ENCODE assay signal across 8 mouse cellular contexts in genomic region chr13:9636505-9636904, GRCm38 (mm10).
DNase-seq lines count a peak whose midpoint lies in the region; ATAC-seq and TF ChIP-seq lines count a peak whose summit lies in the region.

No protein-coding gene starts in this region.

- no peaks in the 10 kb centered on the region for H3K9me3 ChIP-seq in embryonic facial prominence, embryonic 10.5 days
- no peaks in the 10 kb centered on the region for H3K9me3 ChIP-seq in midbrain, embryonic 16.5 days (replicated peaks; ENCODE audit: control insufficient read depth, low read length, poor library complexity, severe bottlenecking)

- no peak overlapping the region for H3K27ac ChIP-seq in gastrocnemius, adult 2 months
- H3K27ac ChIP-seq in embryonic facial prominence, embryonic 10.5 days (replicated peaks): no peak overlapping the region
- H3K27ac ChIP-seq in midbrain, embryonic 16.5 days (ENCODE audit: low read length): no peak overlapping the region

- WGBS in embryonic facial prominence, embryonic 10.5 days: 56% methylated on average over 4 of the region's 4 CpGs
- WGBS in midbrain, embryonic 16.5 days: 58% methylated on average over 4 of the region's 4 CpGs

- no peaks in the 10 kb centered on the region for H3K4me1 ChIP-seq in embryonic facial prominence, embryonic 10.5 days
- no peaks in the 10 kb centered on the region for H3K4me1 ChIP-seq in midbrain, embryonic 16.5 days (ENCODE audit: control insufficient read depth, insufficient read depth, low read length)

- peak; percentile 21 for DNase-seq in gastrocnemius, adult 2 months
- no peak for DNase-seq in gastrocnemius, postnatal 25 days
- peak; percentile 3 to 10 for DNase-seq in urinary bladder, postnatal 36 days (ENCODE audit: low spot score in 2 of 2)
- no peak for DNase-seq in urinary bladder, postnatal 4 days (ENCODE audit: low spot score in 2 of 2)
- DNase-seq in embryonic facial prominence, embryonic 10.5 days (ENCODE audit: low spot score): peak; percentile 15
- peak; percentile 48 for DNase-seq in kidney, postnatal 10 days
- DNase-seq in frontal cortex, postnatal 14 days (ENCODE audit: low spot score in 2 of 2): no peak

- ATAC-seq in midbrain, embryonic 16.5 days: peak; percentile 64; the same call in 1 of the 2 replicates

- intact Hi-C loops in gastrocnemius, adult 2 months (cut with DNase I): loop anchor here (2.0 kb wide), 1 partner anchor 454 kb away; no protein-coding TSS in a partner anchor

- H3K27me3 ChIP-seq in embryonic facial prominence, embryonic 10.5 days (replicated peaks; ENCODE audit: low read depth, poor library complexity, severe bottlenecking): no peaks in the 10 kb centered on the region
- no peaks in the 10 kb centered on the region for H3K27me3 ChIP-seq in midbrain, embryonic 16.5 days (ENCODE audit: control insufficient read depth, insufficient read depth, low read depth, low read length)

- no peak overlapping the region for H3K4me3 ChIP-seq in gastrocnemius, adult 2 months
- no peak overlapping the region for H3K4me3 ChIP-seq in embryonic facial prominence, embryonic 10.5 days
- no peak overlapping the region for H3K4me3 ChIP-seq in midbrain, embryonic 16.5 days (ENCODE audit: low read depth, low read length)

- H3K4me2 ChIP-seq in midbrain, embryonic 16.5 days (ENCODE audit: low read length): no peak overlapping the region

- no peaks in the 10 kb centered on the region for H3K36me3 ChIP-seq in embryonic facial prominence, embryonic 10.5 days (replicated peaks)
- no peaks in the 10 kb centered on the region for H3K36me3 ChIP-seq in midbrain, embryonic 16.5 days (ENCODE audit: control insufficient read depth, insufficient read depth, low read length)

- TF ChIP-seq CTCF in gastrocnemius, adult 2 months (IDR thresholded peaks at IDR 0.05): peak; percentile 63

- no peak overlapping the region for H3K9ac ChIP-seq in midbrain, embryonic 16.5 days (ENCODE audit: low read depth, low read length)

Comparison
In these comparisons a context has a peak if more than half of its experiments do, and no peak if none do; other contexts are left out.
1. DNase-seq: peak in gastrocnemius, adult 2 months (single experiment), urinary bladder, postnatal 36 days (2 of 2), embryonic facial prominence, embryonic 10.5 days (single experiment) and kidney, postnatal 10 days (single experiment); none in gastrocnemius, postnatal 25 days (single experiment), urinary bladder, postnatal 4 days (0 of 2) and frontal cortex, postnatal 14 days (0 of 2).